Mouse (Mus musculus) left cerebral cortex, postnatal 4 days (tissue): ENCODE measurements around the gene Fxyd4. TPM values are rescaled to one million over a fixed set of nuclear protein-coding genes. Genes with fewer than 3 reads are reported as not detected.

Experiments used
- DNase-seq: peaks from one replicate; pipeline ENCODE4 v3.0.0-alpha.2; 2022
- intact Hi-C: fragments of 180-260 bp; cut with DNase I; formaldehyde crosslinking; loops from one replicate; pipeline ENCODE4 v1.15.1; 2025
- total RNA-seq, 2 experiments: library from RNA; stranded (reverse); gene quantifications; 2 replicates each; pipeline ENCODE4 v1.2.3; 2021

Gene Fxyd4
- not detected for total RNA-seq

- DNase-seq = no peak
- intact Hi-C loops = loop anchor here (10.0 kb wide), 2 partner anchors 67 to 157 kb away; no protein-coding TSS in a partner anchor
These were observed at the start of gene Fxyd4 for GRCm38 (mm10) chr6:117937222-117937932. TSS of gene Fxyd4 (minus strand) at chr6:117937692.

GRCm38 (mm10) chr6:117987173-117987572 lies 49.7 kb upstream of the Fxyd4 start:
- intact Hi-C loops = no loop called here
- no peak for DNase-seq

GRCm38 (mm10) chr6:117966729-117967128 lies 29.2 kb upstream of the Fxyd4 start:
- intact Hi-C loops = no loop called here
- DNase-seq = no peak

- no peak for DNase-seq
- intact Hi-C loops = no loop called here
These were observed 25.7 kb upstream of the Fxyd4 start for GRCm38 (mm10) chr6:117963201-117963600.

GRCm38 (mm10) chr6:117956851-117957501 lies 19.5 kb upstream of the Fxyd4 start:
- intact Hi-C loops = no loop called here
- no peak for DNase-seq

GRCm38 (mm10) chr6:117956161-117956560 lies 18.7 kb upstream of the Fxyd4 start:
- intact Hi-C loops = no loop called here
- DNase-seq = no peak

- intact Hi-C loops = no loop called here
- no peak for DNase-seq
These were observed 14.8 kb upstream of the Fxyd4 start for GRCm38 (mm10) chr6:117952330-117952729.

- intact Hi-C loops = no loop called here
- no peak for DNase-seq
These were observed 6.4 kb upstream of the Fxyd4 start for GRCm38 (mm10) chr6:117943899-117944298.

DNA sequence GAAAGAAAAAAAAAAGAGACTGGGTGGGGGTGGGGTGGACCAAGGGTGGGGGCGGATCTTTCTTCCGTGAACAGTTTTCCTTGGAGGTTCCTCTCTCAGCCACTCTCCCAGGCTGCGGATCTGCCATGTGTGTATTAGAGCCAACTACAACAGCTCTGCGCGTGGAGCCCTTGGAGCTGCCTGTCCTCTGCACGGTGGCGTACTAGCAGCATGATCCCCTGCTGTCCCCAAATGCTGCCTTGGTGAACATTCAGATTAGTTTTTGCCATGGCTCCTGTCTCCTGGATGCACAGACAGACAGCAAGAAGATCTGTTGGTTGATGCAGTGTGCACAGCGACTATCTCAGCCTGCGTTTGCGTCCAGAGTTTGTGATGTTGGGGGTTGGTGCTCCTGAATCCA lies 5.3 kb upstream of the Fxyd4 start:
- peak; percentile 11 for DNase-seq
- intact Hi-C loops = no loop called here

DNA sequence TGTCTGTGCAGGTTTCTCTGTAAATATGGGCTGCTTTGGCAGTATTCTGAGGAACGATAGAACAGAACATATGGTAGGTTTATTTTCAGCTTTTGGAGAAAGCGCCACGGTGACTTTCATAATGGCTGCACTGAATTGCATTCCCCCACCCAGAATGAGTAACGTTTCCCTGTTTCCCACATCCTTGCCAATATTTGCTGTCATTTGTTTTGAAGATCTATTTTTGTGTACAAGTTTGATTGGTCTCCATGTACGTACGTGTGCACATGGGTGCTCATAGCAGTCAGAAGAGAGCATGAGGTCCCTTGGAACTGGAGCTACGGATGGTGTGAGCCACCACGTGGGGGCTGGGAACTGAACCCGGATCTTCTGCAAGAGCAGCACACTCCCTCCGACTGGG lies 1.5 kb upstream of the Fxyd4 start:
- no peak for DNase-seq
- intact Hi-C loops = loop anchor here (10.0 kb wide), 2 partner anchors 66 to 156 kb away; no protein-coding TSS in a partner anchor

DNA sequence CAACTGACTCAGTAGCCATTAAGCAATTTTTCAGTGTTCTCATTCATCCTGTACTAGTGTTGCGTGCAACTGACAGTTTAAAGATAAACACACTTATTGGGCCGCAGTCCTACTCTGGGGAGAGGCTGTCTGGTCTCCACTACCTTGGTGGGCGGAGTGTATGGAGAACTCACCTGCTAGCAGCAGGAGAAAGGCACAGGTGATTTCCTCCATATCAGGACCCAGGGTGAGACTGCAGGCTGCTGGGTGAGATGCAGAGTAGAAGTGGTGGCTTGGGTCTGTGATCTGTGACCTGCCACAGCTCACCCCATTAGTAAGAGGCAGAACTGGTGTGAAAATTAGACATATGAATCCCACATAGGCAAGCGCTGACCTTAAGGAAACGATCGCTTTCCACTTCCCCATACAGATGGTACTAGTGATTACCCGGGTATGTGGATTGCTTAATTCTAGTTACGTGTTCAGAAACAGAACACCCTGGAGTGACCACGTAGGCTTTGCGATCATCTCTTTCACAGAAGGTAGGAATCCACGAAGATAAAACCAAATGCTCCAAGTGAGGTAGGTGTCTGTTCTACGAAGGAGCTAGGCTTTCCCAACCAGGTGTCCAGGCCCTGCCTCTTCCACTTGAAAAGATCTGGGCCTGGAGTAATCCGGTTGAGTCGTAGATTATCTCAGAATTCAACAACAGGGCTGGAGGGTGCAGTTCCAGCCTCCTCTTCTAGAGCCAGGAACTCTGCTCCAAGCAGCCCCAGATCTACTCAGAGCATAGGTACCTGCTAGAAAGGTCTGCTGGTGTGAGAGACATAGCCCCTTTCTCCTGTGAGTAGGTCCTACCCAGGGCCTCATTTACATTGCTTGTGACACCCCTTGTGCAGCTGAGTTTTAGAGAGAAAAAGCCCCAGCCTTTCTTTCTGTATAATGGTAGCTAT lies 1.5 kb downstream of the Fxyd4 start:
- intact Hi-C loops = loop anchor here (10.0 kb wide), 2 partner anchors 69 to 159 kb away; no protein-coding TSS in a partner anchor
- DNase-seq = no peak

GRCm38 (mm10) chr6:117934301-117934700 lies 3.2 kb downstream of the Fxyd4 start:
- intact Hi-C loops = loop anchor here (10.0 kb wide), 2 partner anchors 70 to 160 kb away; no protein-coding TSS in a partner anchor
- no peak for DNase-seq

DNA sequence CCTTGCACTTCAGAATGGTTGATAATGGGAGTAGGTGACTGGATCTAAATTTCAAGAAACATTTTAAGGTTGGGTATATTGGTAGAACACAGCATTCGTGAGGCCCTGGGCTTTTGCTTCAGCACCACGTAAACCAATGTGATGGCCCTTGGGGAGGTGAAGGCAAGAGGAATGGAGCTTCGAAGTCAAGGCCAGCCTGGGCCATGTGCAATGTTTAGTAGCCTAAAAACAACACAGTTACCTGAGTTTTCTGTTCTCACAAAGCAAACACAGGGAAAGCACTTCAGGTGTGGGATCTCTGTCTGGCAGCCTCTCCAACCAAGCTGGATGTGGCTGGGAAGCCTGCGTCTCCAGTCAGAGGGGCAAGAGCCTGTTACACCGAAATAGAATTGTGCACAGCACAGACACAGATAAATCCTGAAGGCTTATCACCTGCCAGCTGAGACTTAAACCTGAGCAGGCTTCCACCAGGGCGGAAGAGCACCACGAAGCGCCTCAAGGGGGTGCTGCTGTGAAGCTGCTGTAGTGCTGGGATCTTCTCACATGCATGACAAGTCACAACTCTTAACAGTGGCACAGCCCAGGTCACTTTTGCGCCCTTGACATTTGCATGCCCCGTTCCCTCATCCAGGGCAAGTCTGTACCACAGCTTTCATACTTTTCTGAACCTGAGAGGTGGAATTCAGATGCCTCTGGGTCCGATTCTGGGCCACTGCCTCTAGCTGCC lies 5.0 kb downstream of the Fxyd4 start:
- peak; percentile 17 for DNase-seq
- intact Hi-C loops = loop anchor here (10.0 kb wide), 2 partner anchors 72 to 162 kb away; no protein-coding TSS in a partner anchor

- intact Hi-C loops = loop anchor here (10.0 kb wide), 2 partner anchors 75 to 165 kb away; no protein-coding TSS in a partner anchor
- no peak for DNase-seq
These were observed 7.4 kb downstream of the Fxyd4 start for GRCm38 (mm10) chr6:117929945-117930655.

DNA sequence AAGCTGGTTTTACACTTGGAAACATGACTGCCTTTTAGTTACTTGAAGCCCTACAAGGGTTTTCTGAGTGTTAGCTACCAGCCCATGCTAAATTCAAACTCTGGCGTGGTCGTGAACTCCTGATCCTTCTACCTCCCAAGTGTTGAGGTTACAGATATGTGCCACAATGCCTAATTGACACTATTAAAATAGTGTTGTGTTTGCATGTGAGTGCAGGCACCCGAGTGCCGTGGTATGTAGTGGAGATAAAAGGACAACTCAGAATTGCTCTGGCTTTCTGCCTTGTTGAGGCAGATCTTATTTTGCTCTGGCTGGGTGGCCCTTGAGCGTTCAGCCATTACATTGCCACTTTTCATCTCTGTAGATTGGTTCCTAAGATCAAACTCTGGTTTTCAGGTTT lies 8.7 kb downstream of the Fxyd4 start:
- intact Hi-C loops = no loop called here
- no peak for DNase-seq

DNA sequence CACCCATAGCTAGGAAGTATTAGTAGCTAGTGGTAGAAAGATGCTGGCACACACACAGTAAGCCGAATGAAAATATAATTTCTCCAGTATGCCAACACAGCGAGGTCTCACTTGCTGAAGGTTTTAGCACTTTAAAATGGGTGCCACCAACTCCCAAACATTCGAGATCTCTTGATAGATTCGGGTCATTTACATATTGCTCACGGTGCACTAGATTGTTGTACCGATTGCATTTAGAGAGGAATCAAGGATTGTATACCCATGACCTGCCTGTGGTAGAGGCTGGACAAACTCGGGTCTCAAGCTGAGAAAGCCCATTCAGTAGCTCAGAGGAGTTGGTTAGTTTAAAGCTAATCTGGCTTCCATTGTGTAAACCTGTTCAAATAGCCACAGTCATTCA lies 9.5 kb downstream of the Fxyd4 start:
- DNase-seq = no peak
- intact Hi-C loops = no loop called here

GRCm38 (mm10) chr6:117926871-117927491 lies 10.5 kb downstream of the Fxyd4 start:
- intact Hi-C loops = no loop called here
- DNase-seq = no peak

GRCm38 (mm10) chr6:117922041-117922440 lies 15.5 kb downstream of the Fxyd4 start:
- intact Hi-C loops = no loop called here
- no peak for DNase-seq
